Mouse (Mus musculus) heart, adult 2 months (tissue): ENCODE data around the gene Wnt1.

Source experiments
- EP300 ChIP-seq: fragments of 200-500 bp; IDR thresholded peaks from 2 replicates; pipeline ENCODE4 v1.6.1; 2011; ENCODE audit warnings: low read depth, low read length, control low read depth; ENCODE audit not compliant: insufficient read depth
- POLR2A ChIP-seq: fragments of 200-500 bp; IDR thresholded peaks from 2 replicates; pipeline ENCODE4 v1.6.1; 2011; ENCODE audit warnings: mild to moderate bottlenecking, low read depth, low read length, control low read depth; ENCODE audit not compliant: insufficient read depth

GRCm38 (mm10) chr15:98822147-98822546 lies 32.5 kb downstream of the Wnt1 start:
- TF ChIP-seq POLR2A, result no peak
- no peak for TF ChIP-seq EP300
